Mouse (Mus musculus): Measurements from ENCODE around the gene Nrm. TPM values are rescaled to one million over a fixed set of nuclear protein-coding genes. Genes with fewer than 3 reads are reported as not detected.
A peak's percentile ranks its signal among the peaks of the same experiment; 100 is the strongest.

Nrm gene
- total RNA-seq, 2 experiments from 2014 or later, result 2.1 to 4.1 TPM

DNA sequence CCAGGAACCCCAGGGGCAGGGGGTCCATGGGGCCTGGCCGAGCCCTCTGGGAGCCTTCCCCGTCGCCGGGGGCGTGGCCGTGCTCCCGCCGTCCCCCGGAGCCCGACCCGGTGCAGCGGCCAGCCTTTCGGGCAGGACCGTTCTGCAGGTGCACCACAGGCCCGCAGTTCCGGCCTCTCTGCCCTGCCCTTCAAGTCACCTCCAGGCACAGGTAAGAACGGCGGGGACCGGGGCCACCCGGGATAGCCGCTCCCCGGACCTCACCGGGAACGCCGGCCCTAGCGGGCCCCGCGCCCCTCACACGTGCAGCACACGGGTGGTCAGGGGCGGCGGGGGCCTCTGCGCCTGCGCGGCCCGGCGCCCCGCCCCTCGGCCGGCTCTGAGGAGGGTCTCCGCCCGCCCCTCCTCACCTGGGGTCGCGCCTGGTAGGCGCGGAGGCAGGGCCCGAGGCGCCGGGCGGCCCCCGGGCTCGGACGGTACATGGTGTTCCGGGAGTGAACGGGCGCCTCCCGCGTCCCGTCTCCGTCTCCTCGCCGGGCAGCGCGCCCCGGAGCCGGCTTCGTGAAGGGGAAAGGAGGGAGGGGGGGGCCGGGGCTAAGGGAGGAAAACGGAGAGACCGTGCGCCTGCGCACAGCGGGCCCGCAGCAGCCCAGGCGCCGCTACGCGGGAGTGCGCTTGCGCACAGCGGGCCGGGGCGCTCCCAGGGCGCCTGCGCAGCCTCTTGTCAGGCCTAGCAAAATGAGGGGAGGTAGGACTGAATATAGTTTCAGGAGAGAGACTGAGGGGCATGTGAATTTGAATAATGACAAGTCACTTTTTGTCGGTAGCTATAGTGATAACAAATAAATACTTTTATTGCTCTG is 35.9 kb downstream of the Nrm start, which contains the start of gene 2310061I04Rik:
Gene 2310061I04Rik, minus strand, starts transcription at position 651 of the 863 bp plus-strand sequence.
- no peak; the same call in 1 of the 2 replicates for TF ChIP-seq CTCF (IDR thresholded peaks at IDR 0.05)
- intact Hi-C loops (cut with DNase I), result no loop called here
- DNase-seq (ENCODE audit: extremely low spot score in 1 of 2, low spot score in 2 of 2), result peak; percentile 92 to 93
- Histone ChIP-seq H3K4me3 (peak within 1 kb of the TSS; percentile 89), H3K27ac (peak within 1 kb of the TSS; percentile 94)

DNA sequence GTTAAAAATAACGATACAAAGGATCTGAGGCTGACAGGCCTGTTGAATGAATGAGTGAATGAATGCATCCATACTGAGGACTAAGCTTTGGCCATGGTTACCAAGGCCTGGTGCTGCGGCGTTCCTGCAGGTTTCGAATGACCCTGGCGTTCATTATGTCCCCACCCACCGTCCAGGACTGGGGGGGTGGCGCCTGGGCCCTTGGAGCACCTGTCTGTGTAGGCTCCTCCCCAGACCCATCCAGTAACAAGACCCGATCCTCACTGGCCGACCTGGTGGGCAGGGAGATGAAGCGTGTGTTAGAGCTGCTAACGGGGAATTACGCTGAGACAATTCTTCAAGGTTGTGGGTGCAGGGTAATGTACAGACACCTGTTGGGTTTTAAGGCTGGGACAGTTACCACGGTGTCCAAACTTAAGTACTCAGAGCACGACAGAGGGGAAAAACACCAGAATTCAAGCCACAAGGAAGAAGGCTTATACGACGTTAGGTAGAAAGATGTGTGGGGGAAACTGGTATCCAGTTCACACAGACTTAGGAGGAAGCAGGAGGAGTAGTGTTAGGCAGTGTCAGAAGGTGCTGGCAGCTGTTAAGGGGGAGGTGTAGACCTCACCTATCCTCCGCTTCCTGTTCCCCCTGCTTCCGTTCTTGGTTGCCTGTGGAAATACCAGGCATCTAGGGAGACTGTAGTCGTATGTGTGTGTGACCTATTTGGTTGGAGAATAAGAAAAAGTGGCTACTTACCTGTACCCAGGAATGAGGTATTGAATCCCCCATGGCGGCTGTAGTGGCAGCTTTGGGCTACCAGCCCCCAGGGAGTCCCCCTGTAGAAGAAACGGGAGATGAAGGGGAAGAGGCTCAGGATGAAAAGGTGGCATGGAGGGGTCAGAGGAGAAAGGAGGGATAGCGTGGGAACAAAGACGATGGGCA is 36.8 kb downstream of the Nrm start:
- Histone ChIP-seq H3K4me3 (peak overlapping the region; percentile 89), H3K27ac (peak overlapping the region; percentile 94)
- TF ChIP-seq CTCF (IDR thresholded peaks at IDR 0.05), result no peak
- intact Hi-C loops (cut with DNase I), result no loop called here
- DNase-seq (ENCODE audit: extremely low spot score in 1 of 2, low spot score in 2 of 2), result no peak

DNA sequence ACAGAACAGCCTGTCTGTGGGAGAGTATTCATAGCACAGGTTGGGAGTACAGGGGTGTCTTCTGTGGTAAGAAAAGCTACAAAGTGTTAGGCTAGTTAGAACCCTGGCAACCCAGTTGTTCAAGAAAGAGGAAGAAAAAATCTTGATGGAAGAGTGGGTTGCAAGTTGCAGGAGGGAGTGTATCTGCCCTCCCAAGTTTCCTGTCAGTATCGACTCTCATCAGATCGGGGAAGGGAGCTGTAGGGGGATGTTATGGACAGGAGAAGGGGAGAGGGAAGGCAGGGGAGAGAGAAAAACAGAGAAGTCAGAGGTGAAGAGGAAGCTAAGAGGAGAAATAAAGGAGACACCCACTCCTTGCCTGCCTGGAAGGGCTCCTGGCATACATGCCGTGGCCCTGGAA is 39.5 kb downstream of the Nrm start:
- no peak for TF ChIP-seq CTCF (IDR thresholded peaks at IDR 0.05)
- DNase-seq (ENCODE audit: extremely low spot score in 1 of 2, low spot score in 2 of 2), result no peak
- Histone ChIP-seq H3K27ac (no peak overlapping the region; the same call in 1 of the 2 replicates), H3K4me3 (no peak overlapping the region)
- intact Hi-C loops (cut with DNase I), result no loop called here

DNA sequence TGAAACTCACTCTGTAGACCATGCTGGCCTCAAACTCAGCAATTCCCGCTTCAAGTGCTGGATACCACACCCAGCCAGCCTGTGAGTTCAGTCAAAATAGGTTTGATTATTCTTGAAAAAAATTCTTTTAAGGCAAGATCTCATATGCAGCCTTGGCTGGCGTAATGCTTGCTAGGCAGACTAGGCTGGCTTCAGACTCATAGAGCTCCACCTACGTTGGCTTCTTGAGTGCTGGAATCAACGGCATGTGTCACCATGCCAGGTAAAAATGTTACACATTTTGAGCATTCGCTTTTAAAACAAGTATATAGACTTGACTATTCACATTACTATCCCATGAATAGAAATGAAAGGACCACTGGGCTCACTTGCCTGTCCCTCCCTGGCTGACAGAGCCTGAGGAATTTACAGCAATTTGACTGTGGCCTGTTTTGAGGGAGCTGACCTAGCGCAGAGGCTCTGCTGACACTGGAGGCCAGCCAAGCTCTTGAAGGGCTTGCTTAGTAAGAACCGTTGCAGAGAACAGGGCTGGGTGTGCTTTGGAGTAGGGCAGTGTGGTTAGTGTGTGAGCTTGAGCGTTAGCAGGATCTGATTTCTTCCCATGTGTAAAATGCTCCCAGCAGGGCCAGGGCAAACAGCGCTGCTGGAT is 42.3 kb downstream of the Nrm start:
- intact Hi-C loops (cut with DNase I), result no loop called here
- no peak for DNase-seq (ENCODE audit: extremely low spot score in 1 of 2, low spot score in 2 of 2)
- no peak for TF ChIP-seq CTCF (IDR thresholded peaks at IDR 0.05)
- no peak overlapping the region for H3K27ac ChIP-seq
- no peak overlapping the region for H3K4me3 ChIP-seq

DNA sequence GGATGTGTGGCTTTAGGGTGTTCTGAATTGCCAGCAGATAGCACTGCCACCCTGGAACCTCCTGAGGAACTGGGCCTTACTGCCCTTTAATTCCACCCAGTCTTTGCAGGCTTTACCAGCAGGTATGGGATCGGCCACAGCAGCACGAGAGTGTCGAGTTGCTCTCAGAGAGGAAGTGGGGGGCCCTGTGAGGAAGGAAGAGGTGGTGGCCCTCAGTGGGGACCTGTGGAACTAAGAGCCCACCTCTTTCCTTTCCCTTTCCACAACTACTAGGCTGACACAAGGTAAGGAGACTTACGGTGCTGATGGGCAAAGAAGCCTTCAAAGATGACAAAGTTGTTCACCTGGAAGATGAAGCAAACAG is 42.9 kb downstream of the Nrm start:
- no peak for DNase-seq (ENCODE audit: extremely low spot score in 1 of 2, low spot score in 2 of 2)
- intact Hi-C loops (cut with DNase I), result no loop called here
- Histone ChIP-seq H3K27ac (no peak overlapping the region), H3K4me3 (no peak overlapping the region)
- TF ChIP-seq CTCF (IDR thresholded peaks at IDR 0.05), result no peak

DNA sequence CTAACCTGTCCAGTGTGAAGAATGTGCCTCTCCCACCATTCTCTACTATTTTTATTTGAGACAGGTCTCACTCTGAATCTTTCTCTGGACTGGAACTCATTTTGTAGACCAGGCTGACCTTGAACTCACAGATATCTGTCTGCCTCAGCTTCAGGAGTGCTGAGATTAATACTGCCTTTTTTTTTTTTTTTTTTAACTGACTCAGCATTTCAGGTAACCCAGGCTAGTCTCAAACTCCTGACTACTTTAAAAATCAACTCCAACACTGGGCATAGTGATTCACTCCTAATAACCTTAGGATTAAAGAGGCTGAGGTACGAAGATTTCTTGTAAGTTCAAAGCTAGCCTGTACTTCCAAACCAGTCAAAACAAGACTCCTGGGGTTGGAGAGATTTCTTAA is 44.5 kb downstream of the Nrm start:
- no peak for DNase-seq (ENCODE audit: extremely low spot score in 1 of 2, low spot score in 2 of 2)
- no peak for TF ChIP-seq CTCF (IDR thresholded peaks at IDR 0.05)
- no peak overlapping the region for H3K27ac ChIP-seq
- no peak overlapping the region for H3K4me3 ChIP-seq
- intact Hi-C loops (cut with DNase I), result no loop called here

DNA sequence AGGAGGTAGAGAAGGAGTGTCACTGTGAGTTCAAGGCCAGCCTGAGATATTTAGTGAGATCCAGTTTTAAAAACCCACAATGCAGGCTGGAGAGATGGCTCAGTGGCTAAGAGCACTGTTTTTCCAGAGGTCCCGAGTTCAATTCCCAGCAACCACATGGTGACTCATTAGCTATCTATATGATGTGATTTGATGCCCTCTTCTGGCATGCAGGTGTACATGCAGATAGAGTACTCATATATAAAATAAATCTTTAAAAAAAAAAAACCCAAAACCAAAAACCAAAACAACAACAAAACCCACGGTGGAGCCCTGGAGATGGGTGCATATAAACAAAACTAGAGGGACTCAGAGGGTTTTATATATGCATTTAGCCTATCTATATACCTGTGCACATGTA is 46.5 kb downstream of the Nrm start:
- intact Hi-C loops (cut with DNase I), result no loop called here
- no peak overlapping the region for H3K4me3 ChIP-seq
- H3K27ac ChIP-seq, result no peak overlapping the region
- no peak for DNase-seq (ENCODE audit: extremely low spot score in 1 of 2, low spot score in 2 of 2)
- TF ChIP-seq CTCF (IDR thresholded peaks at IDR 0.05), result peak; percentile 35

DNA sequence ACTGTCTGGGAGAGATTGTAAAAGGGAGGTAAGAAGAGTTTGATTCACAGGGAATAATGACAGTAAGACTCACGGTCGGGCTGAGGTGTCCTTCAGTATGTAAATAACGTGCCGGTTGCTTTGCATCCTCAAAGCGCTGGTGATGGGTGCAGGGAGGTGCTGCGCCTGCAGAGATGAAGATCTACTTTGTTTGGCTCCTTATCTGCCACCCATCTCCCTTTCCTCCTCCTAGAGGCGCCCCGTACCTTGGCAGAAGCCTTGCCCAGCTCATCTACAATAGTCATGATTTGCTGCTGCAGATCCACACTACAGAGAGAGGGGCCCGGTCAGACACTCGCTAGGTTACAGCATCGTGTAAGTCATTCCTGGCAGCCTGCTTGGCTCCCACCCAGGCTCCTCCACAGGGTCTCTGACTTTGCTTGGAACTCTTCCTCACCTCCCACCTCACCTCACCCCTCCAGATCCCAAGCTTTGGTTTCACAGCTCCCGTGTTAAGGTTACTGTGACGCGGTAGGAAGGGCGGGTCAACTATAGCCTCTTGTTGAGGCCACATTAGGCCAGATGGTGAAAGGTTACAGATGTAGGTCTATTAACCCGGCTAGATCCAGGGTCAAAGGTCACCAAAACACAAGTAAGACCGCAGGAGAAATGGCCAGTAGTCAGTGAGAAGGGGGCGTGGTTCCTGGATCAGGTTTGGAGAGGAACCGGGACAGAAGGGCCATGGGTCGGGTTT is 48.2 kb downstream of the Nrm start:
- Histone ChIP-seq H3K27ac (peak overlapping the region; percentile 81), H3K4me3 (peak overlapping the region; percentile 59)
- intact Hi-C loops (cut with DNase I), result no loop called here
- no peak for TF ChIP-seq CTCF (IDR thresholded peaks at IDR 0.05)
- DNase-seq (ENCODE audit: extremely low spot score in 1 of 2, low spot score in 2 of 2), result no peak

DNA sequence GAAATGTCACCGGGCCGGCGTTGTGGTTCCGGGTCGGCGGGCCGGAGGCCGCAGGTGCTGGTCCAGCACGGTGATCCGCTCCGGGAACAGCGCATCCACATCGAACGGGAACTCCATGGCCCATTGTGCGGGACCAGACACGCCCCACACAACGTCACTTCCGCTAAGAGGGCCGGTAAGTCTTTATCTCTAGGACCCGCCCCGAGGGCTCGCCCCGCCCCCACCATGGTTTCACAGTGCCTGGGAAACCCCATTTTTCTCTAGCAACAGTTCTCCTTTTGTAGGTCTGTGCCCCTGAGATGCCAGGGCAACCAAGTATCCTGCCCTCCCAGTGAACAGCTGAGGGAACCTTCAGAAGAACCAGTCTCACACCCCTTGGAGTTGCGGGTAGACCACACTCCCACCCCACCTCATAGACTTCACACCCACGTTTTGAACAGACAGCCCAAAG is 48.8 kb downstream of the Nrm start, which contains the start of gene Atat1:
Gene Atat1, minus strand, starts transcription at position 157 of the 451 bp plus-strand sequence.
- intact Hi-C loops (cut with DNase I), result no loop called here
- Histone ChIP-seq H3K27ac (peak within 1 kb of the TSS; percentile 81), H3K4me3 (peak within 1 kb of the TSS; percentile 59)
- DNase-seq (ENCODE audit: extremely low spot score in 1 of 2, low spot score in 2 of 2), result peak; percentile 90 to 91
- no peak for TF ChIP-seq CTCF (IDR thresholded peaks at IDR 0.05)

DNA sequence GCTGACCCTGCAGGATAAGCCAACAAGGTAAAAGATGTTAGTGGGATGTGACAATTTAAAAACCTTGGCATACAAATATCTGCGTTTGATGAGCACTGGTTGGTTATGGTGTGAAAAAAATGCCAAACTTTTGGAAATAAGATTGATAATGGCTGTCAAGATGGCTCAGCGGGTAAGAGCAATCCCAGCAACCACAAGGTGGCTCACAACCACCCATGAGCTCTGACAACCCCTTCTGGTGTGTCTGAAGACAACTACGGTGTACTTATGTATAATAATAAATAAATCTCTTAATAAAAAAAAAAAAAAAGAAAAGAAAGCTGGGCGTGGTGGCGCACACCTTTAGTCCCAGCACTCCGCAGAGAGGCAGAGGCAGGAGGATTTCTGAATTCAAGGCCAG is 53.9 kb downstream of the Nrm start:
- peak overlapping the region; percentile 75 for H3K4me3 ChIP-seq
- intact Hi-C loops (cut with DNase I), result loop anchor here (5.0 kb wide), 1 partner anchor 78 kb away; the partner anchor contains the start of gene Tubb5
- no peak overlapping the region for H3K27ac ChIP-seq
- TF ChIP-seq CTCF (IDR thresholded peaks at IDR 0.05), result peak; percentile 6; the same call in 1 of the 2 replicates
- DNase-seq (ENCODE audit: extremely low spot score in 1 of 2, low spot score in 2 of 2), result no peak

Small RNA genes lying within 50 kb of the gene (microRNA-seq; reads per million reads assigned to microRNA genes)
- gene Gm28033, result 0.24 to 0.73 reads per million in 2 experiments

Other genes with a start within 250 kb of the Nrm start
- gene Gm9573, start 234.7 kb upstream of the Nrm start, total RNA-seq (2021), result not detected
- gene Mucl3, start 217.6 kb upstream of the Nrm start, total RNA-seq (2021), result not detected
- 10 to 100 TPM; 33.2 to 42.6 TPM for gene Vars2, start 193.7 kb upstream of the Nrm start, total RNA-seq (2021)
- gene Gtf2h4, start 187.6 kb upstream of the Nrm start, total RNA-seq (2021), result 10 to 100 TPM; 34.5 to 35.9 TPM
- 10 to 100 TPM; 47.2 to 47.8 TPM for gene Ddr1, start 156.7 kb upstream of the Nrm start, total RNA-seq (2021)
- 10 to 100 TPM; 14.7 to 17.5 TPM for gene Ier3, start 39.6 kb upstream of the Nrm start, total RNA-seq (2021)
- 100 to 1,000 TPM; 137 to 144 TPM for gene Flot1, start 38.1 kb upstream of the Nrm start, total RNA-seq (2021)
- gene Tubb5, start 23.0 kb upstream of the Nrm start, total RNA-seq (2021), result 100 to 1,000 TPM; 417 to 433 TPM
- gene Mdc1, start 19.8 kb upstream of the Nrm start, total RNA-seq (2021), result 10 to 100 TPM; 14.6 to 17.8 TPM
- 10 to 100 TPM in 1 of 2 experiments, 1 to 10 TPM in 1; 8.5 to 10.8 TPM for gene Ppp1r18, start 4.3 kb downstream of the Nrm start, total RNA-seq (2021)
- 10 to 100 TPM; 30.0 to 39.7 TPM for gene Dhx16, start 18.5 kb downstream of the Nrm start, total RNA-seq (2021)
- 10 to 100 TPM; 58.9 to 59.3 TPM for gene 2310061I04Rik, start 36.1 kb downstream of the Nrm start, total RNA-seq (2021)
- gene Atat1, start 48.8 kb downstream of the Nrm start, total RNA-seq (2021), result 10 to 100 TPM; 51.8 to 63.6 TPM
- 10 to 100 TPM; 38.0 to 44.3 TPM for gene Mrps18b, start 55.1 kb downstream of the Nrm start, total RNA-seq (2021)
- 10 to 100 TPM; 68.8 to 70.6 TPM for gene Ppp1r10, start 55.1 kb downstream of the Nrm start, total RNA-seq (2021)
- 10 to 100 TPM; 70.4 to 72.6 TPM for gene Abcf1, start 108.4 kb downstream of the Nrm start, total RNA-seq (2021)
- 100 to 1,000 TPM; 186 TPM for gene Gnl1, start 118.5 kb downstream of the Nrm start, total RNA-seq (2021)
- 10 to 100 TPM; 40.8 to 43.9 TPM for gene Prr3, start 118.9 kb downstream of the Nrm start, total RNA-seq (2021)
- 1 to 10 TPM; 1.1 to 2.5 TPM for gene H2-T24, start 159.2 kb downstream of the Nrm start, total RNA-seq (2021)
- gene H2-T23, start 171.5 kb downstream of the Nrm start, total RNA-seq (2021), result 10 to 100 TPM; 13.6 to 17.2 TPM
- gene H2-T22, start 181.4 kb downstream of the Nrm start, total RNA-seq (2021), result 10 to 100 TPM; 13.7 to 14.8 TPM
- gene Gm6034, start 181.6 kb downstream of the Nrm start, total RNA-seq (2021), result not detected
- gene Gm11127, start 197.1 kb downstream of the Nrm start, total RNA-seq (2021), result 1 to 10 TPM; 1.1 to 1.5 TPM

Measured in left cerebral cortex, adult 2 months (tissue).